In genomic region chr1:88784866-88785620, GRCm38 (mm10) we compare ENCODE assay signal across 17 mouse cellular contexts.
"Had no signal": no experiment of that assay in that cellular context is flagged by ENCODE, and none has a peak within 500 bp of the region (broad histone marks: within the 10 kb centered on the region; RNA-seq: fewer than 3 reads in every experiment).

No protein-coding gene starts in this region.

- H3K4me2 ChIP-seq: lung, embryonic 15.5 days; midbrain, embryonic 11.5 days; midbrain, embryonic 13.5 days; midbrain, embryonic 15.5 days; neural tube, embryonic 12.5 days; stomach, embryonic 15.5 days had no signal

- H3K4me3 ChIP-seq: lung, embryonic 15.5 days; megakaryocyte, embryonic 14.5 days; midbrain, embryonic 13.5 days; midbrain, embryonic 15.5 days; neural tube, embryonic 12.5 days; stomach, embryonic 15.5 days had no signal

- DNase-seq: lung, adult 2 months; lung, postnatal 14 days; lung, postnatal 36 days; right cerebral cortex, postnatal 14 days; thymus, adult 2 months; thymus, postnatal 25 days; thymus, postnatal 4 days had no signal

- H3K4me1 ChIP-seq: megakaryocyte, embryonic 14.5 days; stomach, embryonic 15.5 days had no signal

- H3K36me3 ChIP-seq: lung, embryonic 15.5 days; midbrain, embryonic 13.5 days; midbrain, embryonic 15.5 days; neural tube, embryonic 12.5 days; stomach, embryonic 15.5 days had no signal

- H3K27me3 ChIP-seq: lung, embryonic 15.5 days; megakaryocyte, embryonic 14.5 days; midbrain, embryonic 13.5 days; neural tube, embryonic 12.5 days; stomach, embryonic 15.5 days had no signal

- ATAC-seq: lung, postnatal 0 days; midbrain, embryonic 13.5 days; midbrain, embryonic 15.5 days had no signal

- H3K9me3 ChIP-seq: lung, embryonic 15.5 days; midbrain, embryonic 13.5 days; midbrain, embryonic 15.5 days; stomach, embryonic 15.5 days had no signal

- H3K27ac ChIP-seq: lung, embryonic 15.5 days; macrophage; midbrain, embryonic 13.5 days; midbrain, embryonic 15.5 days; neural tube, embryonic 12.5 days; stomach, embryonic 15.5 days; stomach, postnatal 0 days had no signal

- H3K9ac ChIP-seq: lung, embryonic 15.5 days; midbrain, embryonic 13.5 days; midbrain, embryonic 15.5 days; neural tube, embryonic 12.5 days; stomach, embryonic 15.5 days had no signal
